Mouse (Mus musculus): Measurements from ENCODE around the gene Hdlbp. TPM values are rescaled to one million over a fixed set of nuclear protein-coding genes. Genes with fewer than 3 reads are reported as not detected.

Hdlbp gene
- 100 to 1,000 TPM in 1 of 2 experiments, 10 to 100 TPM in 1; 24.8 to 171 TPM for polyA plus RNA-seq (2012; fragmentation: generic; extraction: Trizol)

DNA sequence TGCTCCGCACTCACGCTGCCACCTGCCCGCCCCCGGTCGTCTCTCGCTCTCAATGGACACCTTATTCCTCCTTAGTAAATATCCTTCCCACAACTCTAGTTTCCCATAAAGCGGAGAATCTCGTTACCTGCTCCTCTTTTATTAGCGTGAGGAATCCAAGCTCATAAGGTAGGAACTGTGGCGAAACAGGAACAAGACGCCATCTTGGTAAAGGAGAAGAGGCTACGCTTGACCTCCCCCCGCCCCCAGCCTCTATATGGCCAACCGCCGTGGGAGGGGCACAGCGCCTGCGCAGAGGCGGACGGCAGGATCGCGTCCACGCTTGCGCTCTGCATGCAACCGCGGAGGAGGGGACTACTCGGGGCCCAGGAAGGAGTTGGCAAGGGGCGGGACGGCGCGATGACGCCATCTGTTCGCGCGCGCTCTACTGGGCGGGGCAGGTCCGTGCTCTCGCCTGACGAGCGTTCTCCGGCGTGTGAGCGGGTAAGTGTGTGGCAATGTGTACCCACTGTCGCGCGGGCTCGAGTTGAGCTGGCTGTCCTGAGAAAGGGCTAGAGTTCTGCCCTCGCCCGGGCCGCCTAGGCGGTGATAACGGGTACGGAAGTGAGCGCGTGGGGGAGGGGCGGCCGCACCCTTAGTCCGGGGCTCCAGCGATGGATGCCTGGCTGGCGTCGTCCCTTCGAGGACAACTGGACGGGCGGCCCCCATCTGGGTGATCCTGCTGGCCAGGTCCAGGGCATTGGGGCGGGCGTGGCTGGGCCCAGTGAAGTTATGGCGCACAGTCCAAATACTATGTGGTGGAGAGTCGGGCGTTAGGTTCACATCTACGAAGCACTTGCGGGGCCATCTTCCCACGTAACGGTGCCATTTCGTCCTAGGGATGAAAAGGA is at the start of gene Hdlbp:
Gene Hdlbp (minus strand): TSS at position 230 of the 890 bp plus-strand sequence.

DNA sequence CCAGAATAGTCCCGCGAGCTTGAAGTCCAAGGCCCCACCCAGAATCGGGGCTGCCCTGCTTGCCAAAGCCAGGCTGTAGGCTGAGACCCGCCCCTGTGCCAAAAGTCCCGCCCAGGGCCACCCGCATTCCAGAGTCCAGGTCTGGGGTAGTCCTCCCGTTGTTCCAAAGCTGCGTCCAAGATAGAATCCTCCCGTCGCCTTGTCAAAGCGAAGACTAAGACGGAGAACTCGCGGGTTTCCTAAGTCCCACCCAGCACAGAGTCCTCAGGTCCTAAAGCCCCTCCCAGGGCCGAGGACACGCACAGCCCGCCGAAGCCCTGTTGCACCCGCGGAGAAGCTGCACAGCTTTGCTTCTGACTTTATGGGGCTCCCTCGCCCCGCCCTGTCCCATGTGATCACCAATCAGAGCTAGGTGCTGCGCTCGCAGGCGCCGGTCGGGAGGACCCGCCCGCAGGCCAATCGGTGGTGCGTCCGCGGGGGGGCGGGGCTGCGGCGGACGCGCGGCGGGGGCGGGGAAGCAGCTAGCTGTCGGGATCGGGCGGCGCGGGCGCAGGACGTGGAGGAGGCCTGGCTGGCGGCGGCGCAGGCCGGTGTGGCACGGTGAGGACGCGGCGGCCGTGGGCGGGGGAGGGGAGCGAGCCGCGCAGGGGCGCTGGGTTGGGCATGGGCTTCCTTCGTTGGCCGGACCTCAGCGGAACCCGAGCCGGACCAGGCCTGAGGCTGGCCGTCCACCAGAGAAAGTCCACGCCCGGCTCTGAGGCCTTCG is 33.2 kb upstream of the Hdlbp start, which contains the start of gene Farp2:
Gene Farp2 (plus strand): TSS at position 495 of the 766 bp plus-strand sequence.

DNA sequence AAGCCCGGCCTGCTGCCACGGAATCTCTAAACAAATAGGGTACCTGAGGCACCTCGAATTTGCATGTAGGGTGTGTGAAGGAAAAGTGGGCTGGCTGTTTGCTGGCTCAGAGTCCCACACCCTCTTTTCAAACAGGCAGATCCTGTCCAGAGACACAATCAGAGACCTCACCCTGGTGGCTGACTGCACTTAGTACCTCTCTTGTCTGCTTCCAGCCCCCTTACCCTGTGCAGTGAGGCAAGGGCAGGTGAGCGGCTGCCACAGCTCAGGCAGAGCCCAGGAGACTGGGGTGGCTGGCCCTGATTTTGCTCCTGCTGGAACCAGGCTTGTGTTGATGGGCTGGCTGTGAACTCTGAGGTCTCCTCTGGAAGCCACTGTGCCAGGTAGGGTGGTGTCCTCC is 105.0 kb downstream of the Hdlbp start, which contains the start of gene Ano7:
Gene Ano7 (plus strand): TSS at position 266 of the 400 bp plus-strand sequence.

Other genes with a start within 250 kb of the Hdlbp start
- 100 to 1,000 TPM in 1 of 2 experiments, under 1 TPM in 1; 0.06 to 167 TPM for gene Sned1, start 243.0 kb downstream of the Hdlbp start, polyA plus RNA-seq (2012; fragmentation: generic; extraction: Trizol)
- gene Mterf4, start 172.9 kb downstream of the Hdlbp start, polyA plus RNA-seq (2012; fragmentation: generic; extraction: Trizol) = 100 to 1,000 TPM in 1 of 2 experiments, 1 to 10 TPM in 1; 6.4 to 247 TPM
- 10 to 100 TPM in 1 of 2 experiments, 1 to 10 TPM in 1; 4.2 to 14.6 TPM for gene Ppp1r7, start 136.0 kb downstream of the Hdlbp start, polyA plus RNA-seq (2012; fragmentation: generic; extraction: Trizol)
- gene Pask, start 135.3 kb downstream of the Hdlbp start, polyA plus RNA-seq (2012; fragmentation: generic; extraction: Trizol) = 10 to 100 TPM in 1 of 2 experiments, 1 to 10 TPM in 1; 4.1 to 11.0 TPM
- gene Ano7, start 104.9 kb downstream of the Hdlbp start, polyA plus RNA-seq (2012; fragmentation: generic; extraction: Trizol) = under 1 TPM in 1 of 2 experiments, not detected in 1; 0.02 TPM
- gene Farp2, start 33.3 kb upstream of the Hdlbp start, polyA plus RNA-seq (2012; fragmentation: generic; extraction: Trizol) = 1 to 10 TPM in 1 of 2 experiments, under 1 TPM in 1; 0.78 to 5.4 TPM
- gene Stk25, start 179.8 kb upstream of the Hdlbp start, polyA plus RNA-seq (2012; fragmentation: generic; extraction: Trizol) = 10 to 100 TPM; 26.9 to 99.9 TPM
- 10 to 100 TPM in 1 of 2 experiments, 1 to 10 TPM in 1; 7.0 to 22.0 TPM for gene Bok, start 206.8 kb upstream of the Hdlbp start, polyA plus RNA-seq (2012; fragmentation: generic; extraction: Trizol)

Data from C3H10T1/2 (cell line).